Mouse (Mus musculus): ENCODE data around the gene 4930470P17Rik. TPM values are rescaled to one million over a fixed set of nuclear protein-coding genes. Genes with fewer than 3 reads are reported as not detected.

4930470P17Rik gene
- total RNA-seq, 1 experiment from 2014 or later: not detected

DNA sequence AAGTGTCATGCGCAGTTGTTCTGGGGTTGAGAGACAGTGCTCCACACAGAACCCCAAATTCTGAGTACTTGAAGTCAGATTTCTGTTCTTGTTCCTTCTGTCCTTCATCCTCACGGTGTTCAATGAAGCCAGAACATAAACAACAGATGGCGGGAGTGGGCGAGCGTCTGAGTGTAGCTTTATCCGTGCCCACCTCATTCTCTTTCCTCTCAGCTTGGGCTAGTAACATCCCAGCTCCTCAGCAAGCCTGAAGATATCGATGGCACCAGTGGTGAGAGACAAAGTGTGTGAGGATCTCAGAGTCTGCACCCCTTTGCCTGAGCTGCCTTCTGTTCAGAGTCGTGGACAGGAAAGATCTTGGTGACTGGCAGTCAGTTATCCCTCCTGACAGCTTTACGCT, 62.6 kb downstream of the 4930470P17Rik start:
- ATAC-seq (replicated peaks in 1 of 2; ENCODE audit: insufficient read depth in 1 of 2, low FRiP score in 2 of 2, low TSS enrichment in 1 of 2, low read depth in 1 of 2, poor library complexity in 2 of 2, severe bottlenecking in 2 of 2): no peak

DNA sequence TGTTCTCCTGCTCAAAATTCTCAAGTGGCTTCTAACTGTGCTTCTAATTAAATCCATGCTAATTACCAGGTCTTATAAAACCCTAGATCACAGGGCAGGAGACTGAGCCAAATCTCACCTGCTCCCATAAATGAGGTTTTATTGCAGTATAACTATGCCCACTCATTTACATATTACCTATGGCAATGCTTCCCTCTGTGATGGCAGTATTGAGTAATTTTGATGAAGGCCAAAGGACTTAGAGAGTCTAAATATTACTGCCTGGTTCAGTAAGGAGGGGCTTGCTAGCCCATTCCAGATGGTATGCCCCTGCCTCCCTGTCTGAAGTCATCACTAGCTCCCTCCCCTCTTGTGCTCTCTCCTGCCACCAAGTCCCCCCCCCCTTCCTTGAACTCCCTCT, 66.0 kb downstream of the 4930470P17Rik start:
- ATAC-seq (replicated peaks in 1 of 2; ENCODE audit: insufficient read depth in 1 of 2, low FRiP score in 2 of 2, low TSS enrichment in 1 of 2, low read depth in 1 of 2, poor library complexity in 2 of 2, severe bottlenecking in 2 of 2): no peak

DNA sequence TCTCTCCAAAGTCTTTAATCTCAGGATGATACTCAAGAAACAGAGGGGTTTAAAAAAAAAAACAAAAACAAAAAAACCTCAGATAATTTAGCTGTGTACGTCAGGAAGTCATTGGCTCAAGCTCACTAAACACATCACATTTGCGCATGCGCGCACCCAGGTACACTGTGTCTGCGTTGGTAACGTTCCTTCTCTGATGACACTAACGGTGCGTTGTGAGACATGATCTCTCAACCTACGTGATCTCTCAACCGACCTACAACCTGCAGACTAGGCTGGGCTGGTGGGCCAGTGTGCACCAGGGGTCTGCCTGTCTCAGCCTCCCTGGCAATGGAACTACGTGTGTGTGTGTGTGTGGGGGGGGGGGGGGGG, 67.0 kb downstream of the 4930470P17Rik start:
- no peak for ATAC-seq (replicated peaks in 1 of 2; ENCODE audit: insufficient read depth in 1 of 2, low FRiP score in 2 of 2, low TSS enrichment in 1 of 2, low read depth in 1 of 2, poor library complexity in 2 of 2, severe bottlenecking in 2 of 2)

DNA sequence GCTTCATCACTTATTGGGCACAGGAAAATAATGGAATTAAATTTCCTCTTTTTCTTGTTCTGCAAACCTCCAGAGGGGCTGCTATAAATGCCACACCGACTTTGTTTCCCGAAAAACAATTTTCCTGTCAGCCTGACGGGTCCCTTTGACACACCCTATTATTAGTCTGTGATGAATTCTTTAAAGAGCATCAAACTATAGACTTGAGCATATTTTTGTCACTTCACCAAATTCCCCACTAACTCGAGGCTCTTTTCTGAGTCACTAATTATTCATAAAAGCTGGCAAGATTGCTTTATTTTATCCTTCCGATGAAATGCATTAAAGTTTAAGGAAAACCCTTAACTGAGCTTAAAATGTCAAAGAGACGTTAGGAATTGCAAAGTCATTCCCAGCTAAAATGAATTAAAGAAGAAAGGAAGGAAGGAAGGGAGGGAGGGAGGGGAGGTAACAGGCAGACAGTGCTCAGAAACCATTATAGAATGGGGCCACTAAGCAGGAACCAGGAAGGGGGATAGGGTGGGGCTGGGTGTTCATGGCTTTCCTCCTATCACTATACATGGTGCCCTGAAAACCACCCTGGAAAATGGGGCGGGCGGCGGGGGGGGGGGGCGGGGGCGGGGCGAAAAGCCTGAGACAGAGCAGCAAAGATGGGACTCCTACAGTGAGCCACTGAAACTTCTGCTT, 67.6 kb downstream of the 4930470P17Rik start:
- ATAC-seq (replicated peaks in 1 of 2; ENCODE audit: insufficient read depth in 1 of 2, low FRiP score in 2 of 2, low TSS enrichment in 1 of 2, low read depth in 1 of 2, poor library complexity in 2 of 2, severe bottlenecking in 2 of 2): no peak

DNA sequence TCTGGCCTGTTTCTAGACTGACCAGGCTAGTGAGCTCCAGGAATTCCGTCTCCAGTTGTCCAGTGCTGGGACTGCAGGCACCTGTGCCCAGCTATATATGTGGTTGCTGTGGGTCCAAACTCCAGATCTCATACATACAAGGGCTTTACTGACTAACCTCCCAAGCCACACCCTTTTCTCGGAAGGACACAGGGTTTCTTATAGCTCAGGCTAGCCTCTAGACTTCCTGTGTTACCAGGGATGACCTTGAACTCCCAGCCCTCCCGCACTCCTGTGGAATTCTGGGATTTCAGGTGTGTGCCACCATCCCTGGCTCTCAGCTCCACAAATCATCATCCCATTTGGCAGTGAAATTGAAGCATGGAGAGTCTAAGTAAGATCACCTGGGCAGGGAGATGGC, 71.6 kb downstream of the 4930470P17Rik start:
- no peak for ATAC-seq (replicated peaks in 1 of 2; ENCODE audit: insufficient read depth in 1 of 2, low FRiP score in 2 of 2, low TSS enrichment in 1 of 2, low read depth in 1 of 2, poor library complexity in 2 of 2, severe bottlenecking in 2 of 2)

DNA sequence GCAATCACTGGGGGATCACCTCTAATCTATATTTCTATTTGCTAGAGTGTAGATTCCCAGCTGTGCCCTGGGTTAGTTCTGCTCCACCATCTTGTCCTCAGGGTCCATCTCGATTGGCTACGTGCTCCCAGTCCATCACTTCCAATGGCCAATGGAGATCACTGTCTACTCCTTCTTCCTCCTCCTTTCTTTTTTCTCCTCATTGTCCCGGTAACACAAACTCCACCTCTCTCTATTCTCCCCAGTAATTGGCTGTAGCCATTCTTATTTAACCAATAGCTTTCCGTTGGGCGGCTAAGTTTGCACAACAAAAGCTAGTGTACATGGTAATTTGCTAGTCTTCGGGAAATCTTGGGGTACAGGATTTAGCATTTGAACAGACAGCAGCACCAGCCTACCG, 72.1 kb downstream of the 4930470P17Rik start:
- no peak for ATAC-seq (replicated peaks in 1 of 2; ENCODE audit: insufficient read depth in 1 of 2, low FRiP score in 2 of 2, low TSS enrichment in 1 of 2, low read depth in 1 of 2, poor library complexity in 2 of 2, severe bottlenecking in 2 of 2)

Other genes starting within 250 kb of the 4930470P17Rik start
- gene Bcas1, start 174.2 kb downstream of the 4930470P17Rik start, total RNA-seq (2017): 0.44 TPM in 1 of 2 replicates, not detected in the other
- gene Pfdn4, start 105.6 kb downstream of the 4930470P17Rik start, total RNA-seq (2017): 52.9 and 58.7 TPM in 2 replicates
- gene Cyp24a1, start 104.9 kb downstream of the 4930470P17Rik start, total RNA-seq (2017): 0.44 TPM in 1 of 2 replicates, not detected in the other
- not detected in 2 replicates for gene Dok5, start 129.8 kb upstream of the 4930470P17Rik start, total RNA-seq (2017)

All from hematopoietic stem cell, adult 5-6 weeks (primary cell).